Comparison of ENCODE assay signal across 11 mouse cellular contexts in the genomic region with DNA sequence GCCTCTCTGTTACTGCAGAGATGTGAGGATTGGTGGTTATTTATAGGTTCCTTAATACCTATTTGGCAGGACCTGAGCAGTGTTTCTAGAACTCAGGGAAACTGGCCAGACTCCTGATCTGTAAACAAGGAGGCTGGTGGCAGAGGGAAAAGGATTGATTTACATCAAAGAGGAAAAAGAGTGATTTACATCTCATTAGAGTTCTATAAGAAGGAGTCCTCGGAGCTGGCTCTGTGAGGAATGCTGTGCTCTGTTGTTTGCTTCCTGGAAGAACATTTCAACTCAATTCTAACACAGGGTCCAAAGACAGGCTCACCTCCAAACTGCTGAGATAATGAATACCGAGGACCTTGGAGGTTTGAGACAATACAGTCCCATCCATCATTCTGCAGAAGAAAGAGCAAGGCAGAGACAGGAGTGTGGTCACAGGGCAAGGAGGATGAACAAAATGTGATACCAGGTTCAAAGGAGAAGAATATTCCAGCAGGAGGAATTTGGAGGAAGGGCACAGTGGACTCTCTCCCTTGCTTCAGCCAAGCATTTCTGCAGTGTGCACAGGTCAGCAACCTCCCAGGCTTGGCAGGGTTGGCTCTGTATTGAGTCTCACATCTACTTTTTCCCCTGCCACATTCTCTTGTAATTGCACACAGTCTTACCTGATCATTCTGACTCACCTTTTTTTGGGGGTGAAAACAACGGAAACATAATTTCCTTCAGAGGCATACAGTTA.
DNase-seq lines count a peak whose midpoint lies in the region; ATAC-seq and TF ChIP-seq lines count a peak whose summit lies in the region.
"Had no signal": no experiment of that assay in that cellular context is flagged by ENCODE, and none has a peak within 500 bp of the region (broad histone marks: within the 10 kb centered on the region; RNA-seq: fewer than 3 reads in every experiment).

No protein-coding gene starts in this region.

- H3K36me3 ChIP-seq in midbrain, postnatal 0 days (ENCODE audit: insufficient read depth, low read length), result no peaks in the 10 kb centered on the region
- H3K36me3 ChIP-seq: embryonic facial prominence, embryonic 13.5 days; liver, embryonic 12.5 days; stomach, embryonic 15.5 days had no signal

- no peaks in the 10 kb centered on the region for H3K27me3 ChIP-seq in midbrain, postnatal 0 days (ENCODE audit: insufficient read depth, low read length)
- H3K27me3 ChIP-seq: embryonic facial prominence, embryonic 13.5 days; liver, embryonic 12.5 days; stomach, embryonic 15.5 days had no signal

- no peaks in the 10 kb centered on the region for H3K9me3 ChIP-seq in midbrain, postnatal 0 days (ENCODE audit: low read length)
- H3K9me3 ChIP-seq: embryonic facial prominence, embryonic 13.5 days; liver, embryonic 12.5 days; stomach, embryonic 15.5 days had no signal

- WGBS in midbrain, postnatal 0 days, result 27% methylated on average over 3 of the region's 3 CpGs

- no peak; the same call in 1 of the 2 replicates for ATAC-seq in midbrain, postnatal 0 days (ENCODE audit: low FRiP score)
- ATAC-seq: liver, embryonic 12.5 days had no signal

- DNase-seq in cerebellum, postnatal 10 days, result peak; percentile 46 to 48
- no peak for DNase-seq in cerebellum, adult 8-10 months
- no peak for DNase-seq in layer of hippocampus, adult 2 months (ENCODE audit: low spot score in 2 of 2)
- DNase-seq in layer of hippocampus, adult 9-11 months, result no peak
- peak; percentile 22 for DNase-seq in kidney, adult 18-20 months
- DNase-seq in midbrain, postnatal 0 days (ENCODE audit: low spot score), result peak; percentile 42
- DNase-seq in urinary bladder, postnatal 14 days (ENCODE audit: low spot score), result no peak
- no peak for DNase-seq in right cerebral cortex, adult 2 months (ENCODE audit: low spot score in 2 of 2)

- H3K4me2 ChIP-seq in midbrain, postnatal 0 days (ENCODE audit: low read depth, low read length, poor library complexity, severe bottlenecking), result no peak overlapping the region
- H3K4me2 ChIP-seq: embryonic facial prominence, embryonic 13.5 days; liver, embryonic 12.5 days; stomach, embryonic 15.5 days had no signal

- H3K4me1 ChIP-seq in midbrain, postnatal 0 days (ENCODE audit: insufficient read depth, low read length), result no peaks in the 10 kb centered on the region
- H3K4me1 ChIP-seq: embryonic facial prominence, embryonic 13.5 days; liver, embryonic 12.5 days; stomach, embryonic 15.5 days had no signal

- no peak overlapping the region for H3K9ac ChIP-seq in midbrain, postnatal 0 days (replicated peaks; ENCODE audit: low read length, poor library complexity, severe bottlenecking)
- H3K9ac ChIP-seq: embryonic facial prominence, embryonic 13.5 days; liver, embryonic 12.5 days; stomach, embryonic 15.5 days had no signal

- TF ChIP-seq CTCF in layer of hippocampus, adult 2 months (conservative IDR thresholded peaks at IDR 0.05), result no peak
- TF ChIP-seq CTCF in midbrain, postnatal 0 days (IDR thresholded peaks at IDR 0.05), result no peak

- peak overlapping the region; percentile 2; the same call in 1 of the 2 replicates for H3K27ac ChIP-seq in layer of hippocampus, adult 2 months
- no peak overlapping the region for H3K27ac ChIP-seq in midbrain, postnatal 0 days (ENCODE audit: low read depth, low read length)
- H3K27ac ChIP-seq: embryonic facial prominence, embryonic 13.5 days; liver, embryonic 12.5 days; stomach, embryonic 15.5 days had no signal

- H3K4me3 ChIP-seq in layer of hippocampus, adult 2 months, result no peak overlapping the region
- H3K4me3 ChIP-seq in midbrain, postnatal 0 days (ENCODE audit: low read depth, low read length), result no peak overlapping the region
- H3K4me3 ChIP-seq: embryonic facial prominence, embryonic 13.5 days; liver, embryonic 12.5 days; stomach, embryonic 15.5 days had no signal

Comparison
In these comparisons a context has a peak if more than half of its experiments do, and no peak if none do; other contexts are left out.
1. DNase-seq: peak in cerebellum, postnatal 10 days (2 of 2), kidney, adult 18-20 months (single experiment) and midbrain, postnatal 0 days (single experiment); none in cerebellum, adult 8-10 months (single experiment), layer of hippocampus, adult 2 months (0 of 2), layer of hippocampus, adult 9-11 months (single experiment), urinary bladder, postnatal 14 days (single experiment) and right cerebral cortex, adult 2 months (0 of 2).